Comparison of ENCODE assay signal across 8 mouse cellular contexts in the genomic region with DNA sequence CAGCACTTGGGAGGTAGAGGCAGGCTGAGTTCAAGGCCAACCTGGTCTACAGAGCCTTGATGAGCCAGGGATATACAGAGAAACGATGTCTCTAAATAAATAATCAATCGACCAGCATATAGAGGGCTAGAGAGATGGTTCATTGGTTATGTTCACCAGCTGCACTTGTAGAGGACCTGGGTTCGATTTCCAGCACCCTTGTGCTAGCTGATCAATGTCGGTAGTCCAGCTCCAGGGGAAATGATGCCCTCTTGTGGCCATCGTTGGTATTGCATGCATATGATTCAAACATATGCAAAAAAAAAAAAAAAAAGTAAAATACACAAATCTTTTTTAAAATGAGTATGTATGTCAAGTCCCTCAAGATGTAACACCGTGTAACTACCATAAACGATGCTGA. TPM values are rescaled to one million over a fixed set of nuclear protein-coding genes. Genes with fewer than 3 reads are reported as not detected.
DNase-seq lines count a peak whose midpoint lies in the region; ATAC-seq and TF ChIP-seq lines count a peak whose summit lies in the region.

No protein-coding gene starts in this region.

- no peak for ATAC-seq in forebrain, postnatal 0 days
- ATAC-seq in intestine, embryonic 16.5 days = no peak
- no peak for ATAC-seq in lung, embryonic 15.5 days (ENCODE audit: borderline replicate concordance, extremely low read depth, low FRiP score, low TSS enrichment)
- no peak for ATAC-seq in erythroblast, adult 5-6 weeks (replicated peaks; ENCODE audit: low FRiP score, poor library complexity, severe bottlenecking)

- H3K9ac ChIP-seq in forebrain, postnatal 0 days = no peak overlapping the region; the same call in 1 of the 2 replicates
- no peak overlapping the region for H3K9ac ChIP-seq in intestine, embryonic 16.5 days (ENCODE audit: low read depth, low read length)
- H3K9ac ChIP-seq in lung, embryonic 15.5 days = no peak overlapping the region

- WGBS in forebrain, postnatal 0 days = 25% methylated on average over 7 of the region's 7 CpGs
- 21% methylated on average over 7 of the region's 7 CpGs for WGBS in intestine, embryonic 16.5 days
- WGBS in lung, embryonic 15.5 days = 23% methylated on average over 7 of the region's 7 CpGs

- peak overlapping the region; percentile 56 for H3K4me2 ChIP-seq in forebrain, postnatal 0 days (ENCODE audit: low read depth)
- H3K4me2 ChIP-seq in intestine, embryonic 16.5 days (ENCODE audit: low read depth, low read length) = no peak overlapping the region
- peak overlapping the region; percentile 87 for H3K4me2 ChIP-seq in lung, embryonic 15.5 days

- no peaks in the 10 kb centered on the region for H3K9me3 ChIP-seq in forebrain, postnatal 0 days (ENCODE audit: low read length)
- 0 out of 2 replicates have a peak, but pooled peaks cover 2% of the 10 kb centered on the region for H3K9me3 ChIP-seq in intestine, embryonic 16.5 days (ENCODE audit: control insufficient read depth, low read length)
- H3K9me3 ChIP-seq in lung, embryonic 15.5 days = no peaks in the 10 kb centered on the region

- DNase-seq in spleen, postnatal 10 days (ENCODE audit: low spot score in 2 of 2) = peak; percentile 24 to 67
- DNase-seq in spleen, adult 12 weeks (ENCODE audit: low spot score) = no peak
- DNase-seq in cerebellum, adult 18-20 months = peak; percentile 71 to 82
- peak; percentile 81 for DNase-seq in forebrain, postnatal 0 days
- DNase-seq in right cerebral cortex, postnatal 10 days (ENCODE audit: low spot score in 2 of 2) = peak; percentile 68 to 71

- no peaks in the 10 kb centered on the region for H3K4me1 ChIP-seq in forebrain, postnatal 0 days (ENCODE audit: insufficient read depth)
- H3K4me1 ChIP-seq in intestine, embryonic 16.5 days (ENCODE audit: control insufficient read depth, insufficient read depth, low read length) = 0 out of 2 replicates have a peak, but pooled peaks cover 5% of the 10 kb centered on the region
- peaks cover 3% of the 10 kb centered on the region; the same call in 1 of the 2 replicates for H3K4me1 ChIP-seq in lung, embryonic 15.5 days

- no peaks in the 10 kb centered on the region for H3K36me3 ChIP-seq in forebrain, postnatal 0 days (ENCODE audit: insufficient read depth)
- H3K36me3 ChIP-seq in intestine, embryonic 16.5 days (ENCODE audit: control insufficient read depth, insufficient read depth, low read length) = no peaks in the 10 kb centered on the region
- no peaks in the 10 kb centered on the region for H3K36me3 ChIP-seq in lung, embryonic 15.5 days

- TF ChIP-seq CTCF in forebrain, postnatal 0 days (IDR thresholded peaks at IDR 0.05; ENCODE audit: low read depth) = peak; percentile 83

- peak overlapping the region; percentile 98 for H3K4me3 ChIP-seq in forebrain, postnatal 0 days (ENCODE audit: low read depth, low read length)
- H3K4me3 ChIP-seq in intestine, embryonic 16.5 days (ENCODE audit: low read length) = peak overlapping the region; percentile 82
- H3K4me3 ChIP-seq in lung, embryonic 15.5 days = peak overlapping the region; percentile 71

- no peaks in the 10 kb centered on the region for H3K27me3 ChIP-seq in forebrain, postnatal 0 days (ENCODE audit: insufficient read depth, low read length)
- no peaks in the 10 kb centered on the region for H3K27me3 ChIP-seq in intestine, embryonic 16.5 days (replicated peaks; ENCODE audit: control insufficient read depth, insufficient read depth, low read length)
- no peaks in the 10 kb centered on the region for H3K27me3 ChIP-seq in lung, embryonic 15.5 days

- peak overlapping the region; percentile 98 for H3K27ac ChIP-seq in forebrain, postnatal 0 days (ENCODE audit: low read depth, low read length)
- 0 out of 2 replicates have a peak overlapping the region, but pooled peaks have one; percentile 79 for H3K27ac ChIP-seq in intestine, embryonic 16.5 days (ENCODE audit: low read length)
- H3K27ac ChIP-seq in lung, embryonic 15.5 days = peak overlapping the region; percentile 69; the same call in 1 of the 2 replicates

RNA-seq across cellular contexts. Expression of gene Atp9a, which starts 0.4 kb away (rescaled TPM):
- 397 and 497 TPM in 2 replicates for total RNA-seq in forebrain, postnatal 0 days (2014; rRNA removed)
- polyA plus RNA-seq in forebrain, postnatal 0 days (2015; fragmentation: Nextera tagmentation; extraction: Ambion mirVana) = 124 and 143 TPM in 2 replicates
- polyA plus RNA-seq in intestine, embryonic 16.5 days (2015; fragmentation: Nextera tagmentation; extraction: Ambion mirVana) = 24.9 and 28.0 TPM in 2 replicates
- polyA plus RNA-seq in lung, embryonic 15.5 days (2015; fragmentation: Nextera tagmentation; extraction: Ambion mirVana) = 14.3 and 14.9 TPM in 2 replicates
- not detected in 2 replicates for total RNA-seq in erythroblast, adult 5-6 weeks (2015; ENCODE audit: low replicate concordance)
- not detected in 2 replicates for total RNA-seq in erythroblast, adult 5-6 weeks (2017; ENCODE audit: low replicate concordance)

RNA-seq across cellular contexts. Expression of gene Sall4, which starts 25.1 kb away (rescaled TPM):
- 0.10 and 0.31 TPM in 2 replicates for total RNA-seq in forebrain, postnatal 0 days (2014; rRNA removed)
- 0.05 and 0.06 TPM in 2 replicates for polyA plus RNA-seq in forebrain, postnatal 0 days (2015; fragmentation: Nextera tagmentation; extraction: Ambion mirVana)
- polyA plus RNA-seq in intestine, embryonic 16.5 days (2015; fragmentation: Nextera tagmentation; extraction: Ambion mirVana) = 0.91 and 1.0 TPM in 2 replicates
- polyA plus RNA-seq in lung, embryonic 15.5 days (2015; fragmentation: Nextera tagmentation; extraction: Ambion mirVana) = 0.05 and 0.11 TPM in 2 replicates
- total RNA-seq in erythroblast, adult 5-6 weeks (2015; ENCODE audit: low replicate concordance) = not detected in 2 replicates
- total RNA-seq in erythroblast, adult 5-6 weeks (2017; ENCODE audit: low replicate concordance) = not detected in 2 replicates
